Mouse (Mus musculus) activated CD4-positive, CD25-positive, alpha-beta regulatory T cell, adult 4 months (primary cell): ENCODE measurements around the gene Foxn3. TPM values are rescaled to one million over a fixed set of nuclear protein-coding genes. Genes with fewer than 3 reads are reported as not detected.
A peak's percentile ranks its signal among the peaks of the same experiment; 100 is the strongest.

Experiments
- ATAC-seq: one replicate; pipeline ENCODE4 v1.8.0; 2017
- polyA plus RNA-seq, 2 experiments: library from polyadenylated mRNA; unstranded; fragments of 100-300 nt; shearing (Covaris generic); gene quantifications; one replicate each; pipeline ENCODE4 v1.2.1; 2017

Gene Foxn3
- 100 to 1,000 TPM in 1 of 2 experiments, 10 to 100 TPM in 1; 91.7 to 138 TPM for polyA plus RNA-seq

- peak; percentile 24 for ATAC-seq
These were observed at the start of gene Foxn3 for GRCm38 (mm10) chr12:99563219-99564059. Foxn3 (minus strand) TSS chr12:99563582.

- no peak for ATAC-seq
These were observed 48.9 kb upstream of the Foxn3 start for GRCm38 (mm10) chr12:99612181-99612871.

- ATAC-seq = peak; percentile 17
These were observed 47.5 kb upstream of the Foxn3 start for GRCm38 (mm10) chr12:99610868-99611267.

- peak; percentile 72 for ATAC-seq
These were observed 46.9 kb upstream of the Foxn3 start for GRCm38 (mm10) chr12:99610069-99610815.

GRCm38 (mm10) chr12:99609643-99610042 is 46.3 kb upstream of the Foxn3 start:
- no peak for ATAC-seq

GRCm38 (mm10) chr12:99608279-99608955 is 45.0 kb upstream of the Foxn3 start:
- no peak for ATAC-seq

GRCm38 (mm10) chr12:99603381-99603780 is 40.0 kb upstream of the Foxn3 start:
- ATAC-seq = no peak

- no peak for ATAC-seq
These were observed 38.5 kb upstream of the Foxn3 start for GRCm38 (mm10) chr12:99601841-99602240.

GRCm38 (mm10) chr12:99601392-99601791 is 38.0 kb upstream of the Foxn3 start:
- no peak for ATAC-seq

GRCm38 (mm10) chr12:99599606-99600005 is 36.2 kb upstream of the Foxn3 start:
- ATAC-seq = no peak

GRCm38 (mm10) chr12:99596397-99596796 is 33.0 kb upstream of the Foxn3 start:
- ATAC-seq = no peak

GRCm38 (mm10) chr12:99587338-99587737 is 24.0 kb upstream of the Foxn3 start:
- ATAC-seq = no peak

GRCm38 (mm10) chr12:99579989-99580388 is 16.6 kb upstream of the Foxn3 start:
- ATAC-seq = no peak

GRCm38 (mm10) chr12:99576682-99577081 is 13.3 kb upstream of the Foxn3 start:
- ATAC-seq = peak; percentile 75

- no peak for ATAC-seq
These were observed 10.9 kb upstream of the Foxn3 start for GRCm38 (mm10) chr12:99574299-99574698.

- ATAC-seq = no peak
These were observed 9.7 kb upstream of the Foxn3 start for GRCm38 (mm10) chr12:99573036-99573435.

- peak; percentile 71 for ATAC-seq
These were observed 8.6 kb upstream of the Foxn3 start for GRCm38 (mm10) chr12:99571999-99572398.

GRCm38 (mm10) chr12:99570197-99570956 is 7.0 kb upstream of the Foxn3 start:
- ATAC-seq = no peak

- no peak for ATAC-seq
These were observed 2.2 kb upstream of the Foxn3 start for GRCm38 (mm10) chr12:99565606-99566005.

- peak; percentile 62 for ATAC-seq
These were observed 1.0 kb upstream of the Foxn3 start for GRCm38 (mm10) chr12:99564301-99564910.

GRCm38 (mm10) chr12:99562867-99563189 is 554 bp downstream of the Foxn3 start:
- ATAC-seq = no peak
